Mouse (Mus musculus) spleen, adult 2 months (tissue): ENCODE measurements around the gene Gm20388.

Experiments
- CTCF ChIP-seq: fragments of 200-500 bp; IDR thresholded peaks from 2 replicates; pipeline ENCODE4 v1.5.1; 2011; ENCODE audit warnings: mild to moderate bottlenecking, inconsistent platforms; ENCODE audit not compliant: insufficient read depth, insufficient read length, insufficient replicate concordance; ENCODE audit errors: extremely low read depth
- POLR2A ChIP-seq: fragments of 200-500 bp; IDR thresholded peaks from 2 replicates; pipeline ENCODE4 v1.6.1; 2011; ENCODE audit warnings: low read depth, low read length, inconsistent platforms

- TF ChIP-seq CTCF (peak; percentile 32; the same call in 1 of the 2 replicates), POLR2A (peak; percentile 92)
Measured at GRCm38 (mm10) chr8:123212321-123213117, 3301.9 kb downstream of the Gm20388 start, which contains the start of the genes Chmp1a and Spata33.
